Mouse (Mus musculus): ENCODE measurements around the gene Srrm3.

Gene Srrm3

GRCm38 (mm10) chr5:135822316-135822944 lies 15.7 kb downstream of the Srrm3 start:
- no peak for DNase-seq (ENCODE audit: low read depth)

GRCm38 (mm10) chr5:135824517-135824916 lies 17.8 kb downstream of the Srrm3 start:
- DNase-seq (ENCODE audit: low read depth) = no peak

- no peak for DNase-seq (ENCODE audit: low read depth)
These were observed 19.5 kb downstream of the Srrm3 start for GRCm38 (mm10) chr5:135826225-135826624.

- no peak for DNase-seq (ENCODE audit: low read depth)
These were observed 22.7 kb downstream of the Srrm3 start for GRCm38 (mm10) chr5:135829381-135829780.

- no peak for DNase-seq (ENCODE audit: low read depth)
These were observed 26.0 kb downstream of the Srrm3 start for GRCm38 (mm10) chr5:135832729-135833128.

- DNase-seq (ENCODE audit: low read depth) = no peak
These were observed 28.2 kb downstream of the Srrm3 start for GRCm38 (mm10) chr5:135834769-135835491.

GRCm38 (mm10) chr5:135835492-135835858 lies 28.8 kb downstream of the Srrm3 start:
- DNase-seq (ENCODE audit: low read depth) = no peak

GRCm38 (mm10) chr5:135835981-135836380 lies 29.3 kb downstream of the Srrm3 start:
- no peak for DNase-seq (ENCODE audit: low read depth)

GRCm38 (mm10) chr5:135841651-135842050 lies 35.0 kb downstream of the Srrm3 start:
- no peak for DNase-seq (ENCODE audit: low read depth)

GRCm38 (mm10) chr5:135843418-135843817 lies 36.7 kb downstream of the Srrm3 start:
- DNase-seq (ENCODE audit: low read depth) = peak; percentile 57

GRCm38 (mm10) chr5:135845676-135846320 lies 39.1 kb downstream of the Srrm3 start:
- DNase-seq (ENCODE audit: low read depth) = no peak

GRCm38 (mm10) chr5:135847460-135847859 lies 40.8 kb downstream of the Srrm3 start:
- DNase-seq (ENCODE audit: low read depth) = no peak

GRCm38 (mm10) chr5:135847881-135848280 lies 41.2 kb downstream of the Srrm3 start:
- DNase-seq (ENCODE audit: low read depth) = no peak

- no peak for DNase-seq (ENCODE audit: low read depth)
These were observed 44.3 kb downstream of the Srrm3 start for GRCm38 (mm10) chr5:135851024-135851423.

- no peak for DNase-seq (ENCODE audit: low read depth)
These were observed 44.8 kb downstream of the Srrm3 start for GRCm38 (mm10) chr5:135851481-135851880.

- DNase-seq (ENCODE audit: low read depth) = no peak
These were observed 45.7 kb downstream of the Srrm3 start for GRCm38 (mm10) chr5:135852421-135852820.

- no peak for DNase-seq (ENCODE audit: low read depth)
These were observed 47.0 kb downstream of the Srrm3 start for GRCm38 (mm10) chr5:135853731-135854130.

GRCm38 (mm10) chr5:135855156-135855555 lies 48.5 kb downstream of the Srrm3 start:
- DNase-seq (ENCODE audit: low read depth) = peak; percentile 65

- DNase-seq (ENCODE audit: low read depth) = no peak
These were observed 60.0 kb downstream of the Srrm3 start for GRCm38 (mm10) chr5:135866662-135867061.

- no peak for DNase-seq (ENCODE audit: low read depth)
These were observed 61.2 kb downstream of the Srrm3 start for GRCm38 (mm10) chr5:135867637-135868593.

GRCm38 (mm10) chr5:135868653-135869052 lies 62.0 kb downstream of the Srrm3 start:
- DNase-seq (ENCODE audit: low read depth) = no peak

All from 416B (cell line).